Mouse (Mus musculus) cerebellum, adult 2 months (tissue): ENCODE measurements at regions not wholly inside any gene's neighbourhood (a gene's known extent, or its start where the extent isn't known, plus 50 kb on each side); places are given as distances from the start of the nearest gene placed in this dataset.

Source experiments
- CTCF ChIP-seq: fragments of 200-500 bp; IDR thresholded peaks from 2 replicates; pipeline ENCODE4 v1.5.1; 2011; ENCODE audit warnings: low read depth, mild to moderate bottlenecking, control low read depth, low read length, moderate library complexity, borderline replicate concordance; ENCODE audit not compliant: insufficient read depth
- POLR2A ChIP-seq: fragments of 200-500 bp; IDR thresholded peaks from 2 replicates; pipeline ENCODE4 v1.6.1; 2011; ENCODE audit warnings: low read length, control low read depth, borderline replicate concordance; ENCODE audit not compliant: insufficient read depth

DNA sequence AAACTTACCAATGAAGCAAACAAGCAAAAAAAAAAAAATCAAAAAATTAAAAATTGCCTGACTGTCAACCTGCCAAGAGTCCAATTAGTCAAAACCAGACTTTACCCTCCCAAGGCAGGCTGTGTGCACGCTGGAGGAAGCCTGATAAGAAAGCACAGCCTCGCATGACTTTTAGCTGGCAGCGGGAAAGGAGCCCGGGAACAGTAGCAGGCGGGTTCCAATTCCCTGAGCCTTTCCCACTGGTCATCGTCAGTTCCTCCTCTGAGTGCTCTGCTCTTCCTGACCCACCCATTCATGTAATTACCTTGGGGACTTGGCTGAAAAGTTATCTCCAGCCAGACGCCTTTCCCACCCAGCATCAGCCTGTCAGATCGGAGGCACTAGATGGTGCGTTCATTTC lies 214.5 kb downstream of the 1500009L16Rik start:
- TF ChIP-seq CTCF, result no peak
- TF ChIP-seq POLR2A, result no peak
